Mouse (Mus musculus): ENCODE measurements around the gene Cst12.
"Not testable (repeated sequence)": the region's sequence is repeated elsewhere in the genome, so short reads cannot be mapped to it uniquely, and the experiment has no call there.

Cst12 gene

GRCm38 (mm10) chr2:148789142-148789541 lies at the start of gene Cst12:
TSS of gene Cst12 (plus strand) at chr2:148789361.
- no peak for DNase-seq

- DNase-seq: peak in 1 of 2 experiments; percentile 39
These were observed 46.2 kb upstream of the Cst12 start for GRCm38 (mm10) chr2:148743001-148743400.

- DNase-seq: peak; percentile 38 to 54
These were observed 45.2 kb upstream of the Cst12 start for GRCm38 (mm10) chr2:148743846-148744407.

GRCm38 (mm10) chr2:148750058-148750457 lies 39.1 kb upstream of the Cst12 start, which contains the start of gene Cstl1:
TSS of gene Cstl1 (plus strand) at chr2:148750358.
- DNase-seq: no peak

GRCm38 (mm10) chr2:148751893-148752813 lies 37.0 kb upstream of the Cst12 start:
- peak; percentile 53 to 79 for DNase-seq

GRCm38 (mm10) chr2:148754310-148754846 lies 34.8 kb upstream of the Cst12 start:
- no peak for DNase-seq

GRCm38 (mm10) chr2:148763648-148764388 lies 25.3 kb upstream of the Cst12 start:
- DNase-seq: no peak

- not testable (repeated sequence) for DNase-seq
These were observed 17.8 kb upstream of the Cst12 start, which contains the start of gene Cst11 for GRCm38 (mm10) chr2:148771397-148771796. TSS of gene Cst11 (minus strand) at chr2:148771497.

- DNase-seq: no peak
These were observed 7.5 kb upstream of the Cst12 start, which contains the start of gene 8030411F24Rik for GRCm38 (mm10) chr2:148781709-148782108. TSS of gene 8030411F24Rik (plus strand) at chr2:148782009.

- DNase-seq: no peak
These were observed 9.3 kb downstream of the Cst12 start, which contains the start of gene Cst8 for GRCm38 (mm10) chr2:148798485-148798884. TSS of gene Cst8 (plus strand) at chr2:148798785.

- DNase-seq: peak; percentile 9 to 52
These were observed 12.3 kb downstream of the Cst12 start for GRCm38 (mm10) chr2:148801491-148801921.

- no peak for DNase-seq
These were observed 17.5 kb downstream of the Cst12 start for GRCm38 (mm10) chr2:148806696-148807095.

GRCm38 (mm10) chr2:148819909-148820308 lies 30.7 kb downstream of the Cst12 start, which contains the start of gene Cst13:
TSS of gene Cst13 (plus strand) at chr2:148820081.
- DNase-seq: no peak

GRCm38 (mm10) chr2:148825986-148826385 lies 36.8 kb downstream of the Cst12 start:
- DNase-seq: no peak

- DNase-seq: no peak
These were observed 45.8 kb downstream of the Cst12 start, which contains the start of gene Cst9 for GRCm38 (mm10) chr2:148834912-148835311. TSS of gene Cst9 (plus strand) at chr2:148835147.

GRCm38 (mm10) chr2:148838075-148838777 lies 49.1 kb downstream of the Cst12 start:
- no peak for DNase-seq

- no peak for DNase-seq
These were observed 50.1 kb downstream of the Cst12 start for GRCm38 (mm10) chr2:148839224-148839623.

Measured in kidney, postnatal 25 days (tissue).